Mouse (Mus musculus): ENCODE measurements around the gene Rad50. TPM values are rescaled to one million over a fixed set of nuclear protein-coding genes. Genes with fewer than 3 reads are reported as not detected.

The Rad50 gene
- polyA plus RNA-seq, 1 experiment from 2014 or later: 19.7 TPM

DNA sequence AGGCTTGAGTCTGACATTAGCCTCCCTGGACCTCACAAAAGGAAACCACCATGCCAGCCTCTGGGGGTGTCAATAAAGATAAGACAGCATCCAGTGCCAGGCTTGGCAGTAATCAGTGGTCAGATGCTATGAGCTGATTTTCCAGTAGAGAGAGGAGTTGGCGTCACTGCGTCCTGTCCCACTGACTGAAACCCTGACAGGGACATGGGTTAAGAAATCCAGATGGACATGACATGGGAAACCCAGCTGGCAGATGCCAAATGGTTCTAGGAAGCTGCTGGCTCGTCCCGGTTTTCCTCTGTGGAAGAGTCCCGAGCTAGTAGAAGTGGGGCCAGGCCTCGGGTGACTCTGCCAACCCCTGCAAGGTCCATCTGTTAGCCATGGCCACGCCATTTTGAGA is 73.5 kb downstream of the Rad50 start:
- ATAC-seq (ENCODE audit: insufficient number of reproducible peaks, insufficient read depth, low FRiP score, low read depth): no peak
- Histone ChIP-seq H3K4me2 (ENCODE audit: low read length) (no peak overlapping the region), H3K27me3 (ENCODE audit: control insufficient read depth, insufficient read depth, low read length) (peaks cover 28% of the 10 kb centered on the region; the same call in 1 of the 2 replicates), H3K9me3 (ENCODE audit: control insufficient read depth, low read length) (no peaks in the 10 kb centered on the region), H3K4me3 (ENCODE audit: control insufficient read depth in 1 of 2, insufficient read depth in 1 of 2, low read depth in 1 of 2, low read length in 2 of 2) (no peak overlapping the region), H3K27ac (replicated peaks in 1 of 2; ENCODE audit: control insufficient read depth in 1 of 2, insufficient read depth in 1 of 2, low read depth in 2 of 2, low read length in 2 of 2) (no peak overlapping the region), H3K36me3 (ENCODE audit: control insufficient read depth, insufficient read depth, low read length) (no peaks in the 10 kb centered on the region), H3K4me1 (ENCODE audit: control insufficient read depth in 2 of 2, insufficient read depth in 2 of 2, low read length in 2 of 2) (peaks cover 4% of the 10 kb centered on the region in 2 experiments; a peak in 2 of 4 replicates), H3K9ac (ENCODE audit: low read length) (no peak overlapping the region)
- 86% methylated on average over 7 of the region's 7 CpGs for WGBS

DNA sequence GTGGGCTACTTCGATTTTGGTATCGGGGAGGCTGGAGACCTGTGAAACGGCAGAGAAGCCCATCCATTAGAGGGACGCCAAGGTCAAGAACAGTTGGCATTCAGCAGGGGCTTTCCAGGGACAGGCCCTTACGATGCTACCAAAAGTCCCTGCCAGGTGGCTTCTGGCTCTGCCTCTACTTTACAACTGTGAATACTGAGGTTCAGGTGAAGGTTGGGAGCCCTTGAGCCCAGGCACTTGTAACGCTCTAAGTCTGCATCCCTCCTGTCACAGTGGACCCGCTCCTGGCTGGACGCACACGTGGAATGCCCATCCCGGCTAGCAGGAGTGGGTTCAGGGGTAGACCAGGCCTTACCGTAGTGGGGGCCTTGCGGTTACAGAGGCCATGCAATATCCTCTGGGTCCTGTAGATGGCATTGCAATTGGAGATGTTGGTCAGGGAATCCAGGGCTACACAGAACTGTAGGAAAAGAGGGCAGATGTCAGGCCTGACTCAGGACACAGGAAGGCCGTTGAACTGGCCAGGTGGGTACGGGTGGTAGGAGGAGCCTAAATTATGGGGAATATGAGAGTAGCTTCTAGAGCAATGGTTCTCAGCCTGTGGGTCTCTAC is 74.9 kb downstream of the Rad50 start:
- Histone ChIP-seq H3K4me1 (ENCODE audit: control insufficient read depth in 2 of 2, insufficient read depth in 2 of 2, low read length in 2 of 2) (peaks cover 4% of the 10 kb centered on the region in 2 experiments; a peak in 2 of 4 replicates), H3K9me3 (ENCODE audit: control insufficient read depth, low read length) (no peaks in the 10 kb centered on the region), H3K4me2 (ENCODE audit: low read length) (no peak overlapping the region), H3K27me3 (ENCODE audit: control insufficient read depth, insufficient read depth, low read length) (peaks cover 21% of the 10 kb centered on the region; the same call in 1 of the 2 replicates), H3K27ac (replicated peaks in 1 of 2; ENCODE audit: control insufficient read depth in 1 of 2, insufficient read depth in 1 of 2, low read depth in 2 of 2, low read length in 2 of 2) (no peak overlapping the region), H3K36me3 (ENCODE audit: control insufficient read depth, insufficient read depth, low read length) (no peaks in the 10 kb centered on the region), H3K9ac (ENCODE audit: low read length) (no peak overlapping the region), H3K4me3 (ENCODE audit: control insufficient read depth in 1 of 2, insufficient read depth in 1 of 2, low read depth in 1 of 2, low read length in 2 of 2) (no peak overlapping the region)
- ATAC-seq (ENCODE audit: insufficient number of reproducible peaks, insufficient read depth, low FRiP score, low read depth): no peak; the same call in 1 of the 2 replicates
- 70% methylated on average over 14 of the region's 14 CpGs for WGBS

DNA sequence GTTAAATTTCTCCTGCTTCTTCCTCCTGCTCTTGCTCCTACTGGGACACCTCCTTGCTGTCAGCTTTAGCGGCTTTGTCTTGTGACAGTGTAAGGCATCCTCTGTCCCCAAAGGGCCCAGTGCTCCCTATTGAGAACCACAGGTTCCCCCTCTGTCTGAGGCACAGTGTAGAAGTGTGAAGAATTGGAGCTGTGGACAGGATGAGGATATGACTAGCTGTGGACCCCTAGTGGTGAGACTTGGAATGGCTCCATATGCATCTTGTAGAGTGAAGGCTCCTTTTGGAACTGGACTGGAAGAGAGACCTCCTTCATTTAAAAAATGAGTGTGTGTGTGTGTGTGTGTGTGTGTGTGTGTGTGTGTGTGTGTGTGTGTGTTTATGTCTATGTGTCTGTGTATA is 79.3 kb downstream of the Rad50 start:
- Histone ChIP-seq H3K4me3 (ENCODE audit: control insufficient read depth in 1 of 2, insufficient read depth in 1 of 2, low read depth in 1 of 2, low read length in 2 of 2) (no peak overlapping the region), H3K9me3 (ENCODE audit: control insufficient read depth, low read length) (peaks cover 4% of the 10 kb centered on the region; the same call in 1 of the 2 replicates), H3K27ac (replicated peaks in 1 of 2; ENCODE audit: control insufficient read depth in 1 of 2, insufficient read depth in 1 of 2, low read depth in 2 of 2, low read length in 2 of 2) (no peak overlapping the region), H3K9ac (ENCODE audit: low read length) (no peak overlapping the region), H3K4me1 (ENCODE audit: control insufficient read depth in 2 of 2, insufficient read depth in 2 of 2, low read length in 2 of 2) (no peaks in the 10 kb centered on the region; a peak in 2 of 4 replicates), H3K4me2 (ENCODE audit: low read length) (no peak overlapping the region), H3K27me3 (ENCODE audit: control insufficient read depth, insufficient read depth, low read length) (no peaks in the 10 kb centered on the region), H3K36me3 (ENCODE audit: control insufficient read depth, insufficient read depth, low read length) (no peaks in the 10 kb centered on the region)
- WGBS: 8% methylated on average over 1 of the region's 1 CpGs
- ATAC-seq (ENCODE audit: insufficient number of reproducible peaks, insufficient read depth, low FRiP score, low read depth): no peak

DNA sequence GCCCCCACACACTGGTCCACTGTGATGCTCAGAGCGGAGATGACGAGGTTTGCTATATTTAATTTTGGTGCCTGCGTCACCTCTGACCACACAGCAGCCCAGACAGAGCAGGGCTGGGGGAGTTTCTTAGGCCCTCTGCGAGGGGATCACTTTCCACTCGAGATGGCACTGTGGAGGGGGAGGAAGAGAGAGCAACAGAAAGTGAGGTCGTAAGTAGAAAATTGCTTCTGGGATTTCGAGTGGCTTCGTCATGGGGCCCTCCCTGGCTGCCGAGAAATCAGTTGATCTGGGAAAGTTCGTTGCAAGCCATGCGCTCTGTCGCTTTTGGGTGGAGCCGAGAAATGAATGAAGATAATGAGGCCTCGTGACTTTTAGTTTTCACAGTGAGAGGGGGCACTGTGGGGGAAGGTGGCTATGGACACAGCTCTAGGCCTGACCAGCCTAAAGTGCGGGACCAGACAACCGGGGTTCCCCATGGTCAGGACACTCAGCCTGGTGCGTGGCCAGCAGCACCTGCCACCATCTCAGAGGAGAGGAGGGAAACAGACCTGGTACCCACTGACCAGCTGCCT is 80.2 kb downstream of the Rad50 start:
- H3K36me3 ChIP-seq (ENCODE audit: control insufficient read depth, insufficient read depth, low read length): no peaks in the 10 kb centered on the region
- peaks cover 4% of the 10 kb centered on the region; the same call in 1 of the 2 replicates for H3K9me3 ChIP-seq (ENCODE audit: control insufficient read depth, low read length)
- WGBS: 55% methylated on average over 17 of the region's 17 CpGs
- ATAC-seq (ENCODE audit: insufficient number of reproducible peaks, insufficient read depth, low FRiP score, low read depth): no peak
- no peak overlapping the region for H3K4me3 ChIP-seq (ENCODE audit: control insufficient read depth in 1 of 2, insufficient read depth in 1 of 2, low read depth in 1 of 2, low read length in 2 of 2)
- H3K27ac ChIP-seq (replicated peaks in 1 of 2; ENCODE audit: control insufficient read depth in 1 of 2, insufficient read depth in 1 of 2, low read depth in 2 of 2, low read length in 2 of 2): no peak overlapping the region
- no peaks in the 10 kb centered on the region; a peak in 2 of 4 replicates for H3K4me1 ChIP-seq (ENCODE audit: control insufficient read depth in 2 of 2, insufficient read depth in 2 of 2, low read length in 2 of 2)
- no peak overlapping the region for H3K4me2 ChIP-seq (ENCODE audit: low read length)
- H3K27me3 ChIP-seq (ENCODE audit: control insufficient read depth, insufficient read depth, low read length): no peaks in the 10 kb centered on the region
- peak overlapping the region; percentile 12; the same call in 1 of the 2 replicates for H3K9ac ChIP-seq (ENCODE audit: low read length)

DNA sequence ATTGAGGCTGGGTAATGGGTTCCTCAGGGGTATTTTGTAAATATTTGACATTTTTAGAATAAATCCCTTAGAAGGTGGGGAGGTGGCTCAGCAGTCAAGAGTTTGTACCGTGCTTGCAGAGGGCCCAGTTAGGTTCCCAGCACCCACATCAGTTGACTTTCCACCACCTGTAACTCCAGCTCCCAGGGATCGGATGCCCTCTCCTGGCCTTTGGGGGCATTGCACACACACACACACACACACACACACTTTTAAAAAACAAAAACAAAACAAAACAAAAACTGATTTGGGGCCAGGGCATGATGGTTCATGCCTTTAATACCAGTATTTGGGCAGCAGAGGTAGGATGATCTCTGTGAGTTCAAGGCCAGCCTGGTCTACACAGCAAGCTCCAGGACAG is 83.0 kb downstream of the Rad50 start:
- peaks cover 4% of the 10 kb centered on the region; the same call in 1 of the 2 replicates for H3K9me3 ChIP-seq (ENCODE audit: control insufficient read depth, low read length)
- no peak for ATAC-seq (ENCODE audit: insufficient number of reproducible peaks, insufficient read depth, low FRiP score, low read depth)
- H3K27me3 ChIP-seq (ENCODE audit: control insufficient read depth, insufficient read depth, low read length): no peaks in the 10 kb centered on the region
- H3K9ac ChIP-seq (ENCODE audit: low read length): no peak overlapping the region
- H3K4me2 ChIP-seq (ENCODE audit: low read length): no peak overlapping the region
- H3K4me3 ChIP-seq (ENCODE audit: control insufficient read depth in 1 of 2, insufficient read depth in 1 of 2, low read depth in 1 of 2, low read length in 2 of 2): no peak overlapping the region
- 89% methylated on average over 2 of the region's 2 CpGs for WGBS
- H3K4me1 ChIP-seq (ENCODE audit: control insufficient read depth in 2 of 2, insufficient read depth in 2 of 2, low read length in 2 of 2): no peaks in the 10 kb centered on the region; a peak in 2 of 4 replicates
- H3K36me3 ChIP-seq (ENCODE audit: control insufficient read depth, insufficient read depth, low read length): no peaks in the 10 kb centered on the region
- H3K27ac ChIP-seq (replicated peaks in 1 of 2; ENCODE audit: control insufficient read depth in 1 of 2, insufficient read depth in 1 of 2, low read depth in 2 of 2, low read length in 2 of 2): no peak overlapping the region

DNA sequence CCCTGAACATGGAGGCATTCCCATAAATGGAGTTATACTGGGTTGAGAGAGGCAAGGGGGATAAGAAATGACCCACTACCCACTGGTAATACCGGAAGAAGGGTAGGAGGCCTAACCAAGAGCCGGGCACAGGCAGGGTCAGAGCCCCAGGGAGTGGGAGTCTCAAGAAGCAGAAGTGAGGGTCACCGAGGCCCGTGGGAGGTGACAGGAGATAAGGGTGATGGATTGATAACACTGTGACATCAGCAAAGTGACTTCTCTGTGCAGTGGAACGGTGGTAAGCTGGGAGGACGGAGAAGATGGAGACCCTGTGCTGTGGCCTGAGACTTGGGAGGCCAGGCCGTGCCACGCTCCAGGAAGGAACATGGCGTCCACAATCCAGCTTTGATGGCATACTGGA is 83.5 kb downstream of the Rad50 start:
- Histone ChIP-seq H3K27ac (replicated peaks in 1 of 2; ENCODE audit: control insufficient read depth in 1 of 2, insufficient read depth in 1 of 2, low read depth in 2 of 2, low read length in 2 of 2) (no peak overlapping the region), H3K4me3 (ENCODE audit: control insufficient read depth in 1 of 2, insufficient read depth in 1 of 2, low read depth in 1 of 2, low read length in 2 of 2) (no peak overlapping the region), H3K4me1 (ENCODE audit: control insufficient read depth in 2 of 2, insufficient read depth in 2 of 2, low read length in 2 of 2) (no peaks in the 10 kb centered on the region; a peak in 2 of 4 replicates), H3K9me3 (ENCODE audit: control insufficient read depth, low read length) (peaks cover 4% of the 10 kb centered on the region; the same call in 1 of the 2 replicates), H3K27me3 (ENCODE audit: control insufficient read depth, insufficient read depth, low read length) (no peaks in the 10 kb centered on the region), H3K36me3 (ENCODE audit: control insufficient read depth, insufficient read depth, low read length) (no peaks in the 10 kb centered on the region), H3K9ac (ENCODE audit: low read length) (no peak overlapping the region), H3K4me2 (ENCODE audit: low read length) (no peak overlapping the region)
- 81% methylated on average over 9 of the region's 9 CpGs for WGBS
- ATAC-seq (ENCODE audit: insufficient number of reproducible peaks, insufficient read depth, low FRiP score, low read depth): no peak

DNA sequence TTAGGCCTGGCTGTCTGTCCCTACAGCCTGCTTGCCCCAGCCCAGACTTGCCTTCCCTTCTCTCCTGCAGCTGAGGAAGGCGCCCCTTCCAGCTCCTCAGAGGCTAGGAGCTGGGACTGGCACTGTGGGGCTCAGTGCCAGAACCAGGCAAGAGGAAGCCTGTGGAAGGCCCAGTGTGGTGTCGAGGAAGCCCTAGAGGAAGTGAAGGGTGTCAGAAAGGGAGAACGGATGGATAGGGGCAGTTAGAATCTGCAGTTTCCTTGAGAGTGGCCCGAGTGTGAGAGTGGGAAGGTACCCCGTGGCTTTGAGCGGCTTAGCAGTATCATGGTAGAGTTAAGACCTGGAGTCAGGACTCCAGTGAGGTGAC is 84.7 kb downstream of the Rad50 start:
- Histone ChIP-seq H3K9me3 (ENCODE audit: control insufficient read depth, low read length) (peaks cover 4% of the 10 kb centered on the region; the same call in 1 of the 2 replicates), H3K27ac (replicated peaks in 1 of 2; ENCODE audit: control insufficient read depth in 1 of 2, insufficient read depth in 1 of 2, low read depth in 2 of 2, low read length in 2 of 2) (no peak overlapping the region), H3K9ac (ENCODE audit: low read length) (no peak overlapping the region), H3K4me3 (ENCODE audit: control insufficient read depth in 1 of 2, insufficient read depth in 1 of 2, low read depth in 1 of 2, low read length in 2 of 2) (no peak overlapping the region), H3K4me2 (ENCODE audit: low read length) (no peak overlapping the region), H3K27me3 (ENCODE audit: control insufficient read depth, insufficient read depth, low read length) (no peaks in the 10 kb centered on the region), H3K36me3 (ENCODE audit: control insufficient read depth, insufficient read depth, low read length) (no peaks in the 10 kb centered on the region), H3K4me1 (ENCODE audit: control insufficient read depth in 2 of 2, insufficient read depth in 2 of 2, low read length in 2 of 2) (no peaks in the 10 kb centered on the region; a peak in 2 of 4 replicates)
- ATAC-seq (ENCODE audit: insufficient number of reproducible peaks, insufficient read depth, low FRiP score, low read depth): no peak
- 72% methylated on average over 6 of the region's 6 CpGs for WGBS
